Mouse (Mus musculus) MEL (cell line): Measurements from ENCODE around the gene Hgd. TPM values are rescaled to one million over a fixed set of nuclear protein-coding genes. Genes with fewer than 3 reads are reported as not detected.

Experiments used
- DNase-seq: peaks from one replicate; pipeline ENCODE4 v3.0.0; 2011; ENCODE audit warnings: low read depth, low spot score
- H3K27ac ChIP-seq: 2 replicates; pipeline ENCODE4 v1.5.1; 2012; ENCODE audit warnings: low read depth, mild to moderate bottlenecking, control low read depth, low read length, moderate library complexity; ENCODE audit not compliant: control insufficient read depth
- H3K27me3 ChIP-seq, 2 experiments: fragments of 150-350 bp in 1 of 2; sonication (generic) in 1 of 2; 2 replicates each; pipeline ENCODE4 v1.6.1; 2012; ENCODE audit warnings: low read length in 2 of 2, mild to moderate bottlenecking in 2 of 2, improper control_type of control experiment in 1 of 2, moderate library complexity in 1 of 2; ENCODE audit not compliant: insufficient read depth in 2 of 2, control insufficient read depth in 1 of 2
- H3K36me3 ChIP-seq, 2 experiments: 2 replicates each; pipeline ENCODE4 v1.6.1; 2012 to 2014; ENCODE audit warnings: low read length in 2 of 2, improper control_type of control experiment in 1 of 2, inconsistent platforms in 1 of 2, mild to moderate bottlenecking in 1 of 2; ENCODE audit not compliant: insufficient read depth in 2 of 2, control insufficient read depth in 1 of 2
- H3K4me1 ChIP-seq, 2 experiments: fragments of 150-350 bp in 1 of 2; sonication (generic) in 1 of 2; 2 replicates each; pipeline ENCODE4 v1.6.1; 2012; ENCODE audit warnings: low read length in 2 of 2, improper control_type of control experiment in 1 of 2, mild to moderate bottlenecking in 1 of 2; ENCODE audit not compliant: insufficient read depth in 2 of 2, control insufficient read depth in 1 of 2
- H3K4me3 ChIP-seq, 2 experiments: fragments of 150-350 bp in 1 of 2; sonication (generic) in 1 of 2; 2 replicates each; pipeline ENCODE4 v1.5.1; 2012; ENCODE audit warnings: low read depth in 2 of 2, low read length in 2 of 2, mild to moderate bottlenecking in 2 of 2, moderate library complexity in 2 of 2, control low read depth in 1 of 2, improper control_type of control experiment in 1 of 2; ENCODE audit not compliant: control insufficient read depth in 1 of 2, insufficient read depth in 1 of 2
- H3K79me2 ChIP-seq: 2 replicates; pipeline ENCODE4 v1.6.1; 2012; ENCODE audit warnings: mild to moderate bottlenecking, low read length, moderate library complexity; ENCODE audit not compliant: control insufficient read depth, poor library complexity, insufficient read depth
- H3K9ac ChIP-seq: 2 replicates; pipeline ENCODE4 v1.6.1; 2012; ENCODE audit warnings: low read depth, mild to moderate bottlenecking, control low read depth, low read length, moderate library complexity; ENCODE audit not compliant: control insufficient read depth, poor library complexity, severe bottlenecking
- H3K9me3 ChIP-seq: fragments of 150-350 bp; sonication (generic); replicated peaks from 2 replicates; pipeline ENCODE4 v1.6.1; 2012; ENCODE audit warnings: mild to moderate bottlenecking, low read length, improper control_type of control experiment, moderate library complexity; ENCODE audit not compliant: insufficient read depth
- CHD1 ChIP-seq: IDR thresholded peaks from 2 replicates; pipeline ENCODE4 v1.6.1; 2012; ENCODE audit warnings: low read depth, mild to moderate bottlenecking, inconsistent platforms, low read length, improper control_type of control experiment
- CHD2 ChIP-seq: IDR thresholded peaks from 2 replicates; pipeline ENCODE4 v1.6.1; 2011; ENCODE audit warnings: low read length, improper control_type of control experiment
- CTCF ChIP-seq, 3 experiments: IDR thresholded peaks in 2 of 3; conservative IDR thresholded peaks in 1 of 3; 2 replicates each; pipeline ENCODE4 v1.5.1; 2011 to 2012; ENCODE audit warnings: low read length in 3 of 3, low read depth in 2 of 3, mild to moderate bottlenecking in 2 of 3, improper control_type of control experiment in 1 of 3, inconsistent platforms in 1 of 3, mixed read lengths in 1 of 3, moderate library complexity in 1 of 3; ENCODE audit not compliant: control insufficient read depth in 1 of 3, insufficient read depth in 1 of 3, poor library complexity in 1 of 3, severe bottlenecking in 1 of 3
- ELF1 ChIP-seq: IDR thresholded peaks from 2 replicates; pipeline ENCODE4 v1.6.1; 2014; ENCODE audit warnings: low read depth, mild to moderate bottlenecking, inconsistent platforms, low read length, improper control_type of control experiment, moderate library complexity
- EP300 ChIP-seq, 2 experiments: IDR thresholded peaks; 2 replicates each; pipeline ENCODE4 v1.6.1; 2011; ENCODE audit warnings: improper control_type of control experiment in 2 of 2, low read length in 2 of 2, low read depth in 1 of 2, mild to moderate bottlenecking in 1 of 2
- HCFC1 ChIP-seq: IDR thresholded peaks from 2 replicates; pipeline ENCODE4 v1.6.1; 2012; ENCODE audit warnings: low read depth, mild to moderate bottlenecking, inconsistent platforms, low read length, improper control_type of control experiment, moderate library complexity
- JUND ChIP-seq: IDR thresholded peaks from 2 replicates; pipeline ENCODE4 v1.6.1; 2011; ENCODE audit warnings: low read depth, mild to moderate bottlenecking, improper control_type of control experiment, low read length
- MAX ChIP-seq: IDR thresholded peaks from 2 replicates; pipeline ENCODE4 v1.6.1; 2011; ENCODE audit warnings: low read length, improper control_type of control experiment
- MYB ChIP-seq: IDR thresholded peaks from 2 replicates; pipeline ENCODE4 v1.6.1; 2011; ENCODE audit warnings: mild to moderate bottlenecking, low read depth, low read length, improper control_type of control experiment
- POLR2AphosphoS2 ChIP-seq: IDR thresholded peaks from 2 replicates; pipeline ENCODE4 v1.6.1; 2011; ENCODE audit warnings: low read length, improper control_type of control experiment
- SIN3A ChIP-seq: IDR thresholded peaks from 2 replicates; pipeline ENCODE4 v1.6.1; 2012; ENCODE audit warnings: low read length, improper control_type of control experiment, inconsistent platforms
- UBTF ChIP-seq: IDR thresholded peaks from 2 replicates; pipeline ENCODE4 v1.6.1; 2012; ENCODE audit warnings: low read depth, mild to moderate bottlenecking, inconsistent platforms, low read length, improper control_type of control experiment, moderate library complexity, borderline replicate concordance; ENCODE audit not compliant: insufficient read depth
- USF1 ChIP-seq: IDR thresholded peaks from 2 replicates; pipeline ENCODE4 v1.6.1; 2014; ENCODE audit warnings: low read depth, mild to moderate bottlenecking, inconsistent platforms, low read length, improper control_type of control experiment, moderate library complexity
- USF2 ChIP-seq, 2 experiments: IDR thresholded peaks; 2 replicates each; pipeline ENCODE4 v1.6.1; 2011 to 2012; ENCODE audit warnings: improper control_type of control experiment in 2 of 2, low read length in 2 of 2, borderline replicate concordance in 1 of 2, inconsistent platforms in 1 of 2, low read depth in 1 of 2, mild to moderate bottlenecking in 1 of 2; ENCODE audit not compliant: insufficient read depth in 1 of 2
- ZC3H11A ChIP-seq: IDR thresholded peaks from 2 replicates; pipeline ENCODE4 v1.6.1; 2012; ENCODE audit warnings: low read depth, mild to moderate bottlenecking, inconsistent platforms, low read length, improper control_type of control experiment
- ZKSCAN1 ChIP-seq: IDR thresholded peaks from 2 replicates; pipeline ENCODE4 v1.6.1; 2012; ENCODE audit warnings: low read depth, mild to moderate bottlenecking, inconsistent platforms, low read length, improper control_type of control experiment, moderate library complexity
- polyA plus RNA-seq, 2 experiments: library from polyadenylated mRNA; stranded (reverse) in 1 of 2; unstranded in 1 of 2; fragments of >175 nt in 1 of 2; fragments of >200 nt in 1 of 2; gene quantifications; 2 replicates each; pipeline versions ENCODE4 v1.2.1 to v1.2.4; 2012; ENCODE audit warnings: low replicate concordance in 2 of 2, low read depth in 1 of 2; ENCODE audit not compliant: insufficient read length in 2 of 2, insufficient read depth in 1 of 2, missing spikeins in 1 of 2
- total RNA-seq: library from RNA; depleted of rRNA; stranded (reverse); fragments of 300-350 nt; gene quantifications from 2 replicates; pipeline ENCODE4 v1.2.3, GENCODE M21; 2012

Gene Hgd
- total and polyA plus RNA-seq, 3 experiments: not detected

DNA sequence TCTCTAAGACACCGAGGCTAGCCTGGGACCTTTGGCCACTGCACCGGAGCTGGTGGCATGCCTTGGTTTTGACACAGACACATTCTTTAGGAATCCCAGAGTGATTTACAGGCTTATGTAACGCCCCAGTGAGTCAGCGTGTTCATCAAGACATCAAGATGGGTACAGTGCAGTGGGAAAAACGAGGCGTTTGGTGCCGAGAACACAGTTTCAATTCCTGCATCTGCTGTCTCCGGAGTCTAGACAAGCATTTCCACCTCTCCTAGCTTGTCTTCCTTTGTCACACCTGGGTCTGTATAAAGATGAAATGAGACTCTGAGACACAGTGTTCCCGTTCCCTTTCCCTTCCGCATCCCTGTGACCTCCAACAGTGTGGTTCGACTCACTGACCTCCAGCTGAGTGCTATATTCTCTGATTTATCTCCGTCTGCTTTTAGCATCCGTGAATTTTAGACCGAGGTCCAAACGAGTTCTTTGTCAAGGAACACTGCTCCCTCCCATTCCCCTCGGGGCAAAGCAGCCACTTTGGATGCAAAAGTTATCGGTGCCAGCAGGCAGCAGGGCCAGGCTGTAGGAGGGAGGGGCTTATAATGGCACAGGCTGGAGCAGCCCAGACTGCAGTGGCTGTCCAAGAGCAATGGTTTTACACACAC lies 96.2 kb downstream of the Hgd start:
- no peak overlapping the region for H3K4me3 ChIP-seq

DNA sequence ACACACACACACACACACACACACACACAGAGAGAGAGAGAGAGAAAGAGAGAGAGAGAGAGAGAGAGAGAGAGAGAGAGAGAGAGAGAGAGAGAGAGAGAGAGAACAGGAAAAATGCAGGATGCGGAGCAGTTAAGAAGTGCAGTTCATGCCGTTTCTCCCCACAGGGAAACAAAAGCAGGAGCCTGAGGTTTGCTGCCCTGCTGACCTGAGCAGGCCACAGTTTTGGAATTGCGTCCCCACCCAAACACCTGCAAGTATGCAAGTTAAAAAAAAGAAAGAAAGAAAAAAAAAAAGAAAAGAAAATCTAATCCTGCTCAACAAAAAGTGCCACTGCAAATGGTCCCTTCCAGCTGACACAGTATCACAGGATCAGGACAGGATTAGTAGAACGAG lies 96.7 kb downstream of the Hgd start:
- no peaks in the 10 kb centered on the region for H3K36me3 ChIP-seq
- H3K9me3 ChIP-seq: no peaks in the 10 kb centered on the region
- no peak overlapping the region for H3K27ac ChIP-seq
- TF ChIP-seq CHD2 (no peak), CTCF (IDR thresholded peaks at IDR 0.05 in 2 of 3, conservative IDR thresholded peaks at IDR 0.05 in 1 of 3; ENCODE audit: control insufficient read depth in 1 of 3, insufficient read depth in 1 of 3, low read depth in 2 of 3, low read length in 3 of 3, poor library complexity in 1 of 3, severe bottlenecking in 1 of 3) (no peak), USF1 (no peak), MAX (no peak), UBTF (no peak), MYB (no peak), ZKSCAN1 (no peak), HCFC1 (no peak), USF2 (IDR thresholded peaks at IDR 0.05; ENCODE audit: borderline replicate concordance in 1 of 2, insufficient read depth in 1 of 2, low read depth in 1 of 2, low read length in 2 of 2) (no peak), EP300 (IDR thresholded peaks at IDR 0.05; ENCODE audit: low read depth in 1 of 2, low read length in 2 of 2) (no peak)
- TF ChIP-seq, all 39 proteins: peak for 0
- no peak for DNase-seq
- Histone ChIP-seq H3K4me1 (no peaks in the 10 kb centered on the region), H3K9ac (no peak overlapping the region), H3K4me3 (no peak overlapping the region), H3K27me3 (no peaks in the 10 kb centered on the region), H3K79me2 (no peaks in the 10 kb centered on the region)

More for the DNA sequence above, 96.2 kb downstream of the Hgd start:
- Histone ChIP-seq H3K4me1 (no peaks in the 10 kb centered on the region), H3K27me3 (no peaks in the 10 kb centered on the region; a peak in 1 of 4 replicates), H3K36me3 (no peaks in the 10 kb centered on the region), H3K27ac (no peak overlapping the region), H3K9me3 (no peaks in the 10 kb centered on the region), H3K9ac (no peak overlapping the region), H3K79me2 (no peaks in the 10 kb centered on the region)
- TF ChIP-seq CHD1: no peak
- no peak for TF ChIP-seq USF2 (IDR thresholded peaks at IDR 0.05; ENCODE audit: borderline replicate concordance in 1 of 2, insufficient read depth in 1 of 2, low read depth in 1 of 2, low read length in 2 of 2)
- TF ChIP-seq ELF1: no peak
- DNase-seq: no peak

DNA sequence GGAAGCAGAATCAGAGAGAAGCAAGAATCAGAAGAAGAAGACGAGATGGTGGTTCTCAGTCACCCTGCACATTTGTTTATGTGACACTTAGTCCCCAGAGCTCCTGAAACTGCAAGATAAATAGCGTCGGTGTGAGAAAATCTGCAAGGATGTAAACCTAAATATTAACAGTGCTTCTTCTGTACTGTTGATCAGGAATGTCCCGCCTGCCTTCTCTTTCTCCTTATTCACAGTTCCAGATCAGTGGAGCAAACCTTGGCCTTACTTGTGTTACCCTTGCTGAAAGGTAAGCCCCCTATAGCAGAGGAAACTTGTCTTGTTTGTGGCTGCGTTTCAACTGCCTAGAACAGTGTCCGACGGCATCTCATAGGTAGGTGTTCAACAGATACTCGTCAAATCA lies 97.6 kb downstream of the Hgd start:
- no peaks in the 10 kb centered on the region for H3K9me3 ChIP-seq
- DNase-seq: no peak
- H3K4me3 ChIP-seq: no peak overlapping the region
- no peaks in the 10 kb centered on the region for H3K36me3 ChIP-seq
- H3K79me2 ChIP-seq: no peaks in the 10 kb centered on the region
- H3K9ac ChIP-seq: no peak overlapping the region
- no peaks in the 10 kb centered on the region for H3K4me1 ChIP-seq
- no peak overlapping the region for H3K27ac ChIP-seq
- H3K27me3 ChIP-seq: no peaks in the 10 kb centered on the region
- TF ChIP-seq SIN3A: no peak
- no peak for TF ChIP-seq ZC3H11A
- TF ChIP-seq CHD1: no peak
- no peak for TF ChIP-seq MAX
- no peak for TF ChIP-seq POLR2AphosphoS2
- no peak for TF ChIP-seq JUND
- no peak for TF ChIP-seq HCFC1
- no peak for TF ChIP-seq CHD2
